Mouse (Mus musculus) myocyte (in vitro differentiated cells): ENCODE measurements around the gene Cnn1. TPM values are rescaled to one million over a fixed set of nuclear protein-coding genes. Genes with fewer than 3 reads are reported as not detected.

Experiments
- H3K27me3 ChIP-seq: one replicate; pipeline ENCODE4 v1.6.1; 2011; ENCODE audit not compliant: control insufficient read depth, insufficient read depth, insufficient read length
- H3K36me3 ChIP-seq: one replicate; pipeline ENCODE4 v1.6.1; 2011; ENCODE audit not compliant: control insufficient read depth, insufficient read depth
- H3K4me2 ChIP-seq: one replicate; pipeline ENCODE4 v1.6.1; 2011; ENCODE audit warnings: low read depth, control low read depth
- H3K4me3 ChIP-seq: one replicate; pipeline ENCODE4 v1.5.1; 2011; ENCODE audit warnings: mild to moderate bottlenecking, control low read depth, moderate library complexity
- H3K79me2 ChIP-seq: one replicate; pipeline ENCODE4 v1.6.1; 2011; ENCODE audit not compliant: control insufficient read depth, insufficient read depth
- H3ac ChIP-seq: one replicate; pipeline ENCODE4 v1.6.1; 2011; ENCODE audit not compliant: control insufficient read depth, insufficient read length
- CEBPB ChIP-seq: IDR thresholded peaks from 2 replicates; pipeline ENCODE4 v1.6.1; 2011; ENCODE audit warnings: mild to moderate bottlenecking, moderate library complexity; ENCODE audit not compliant: poor library complexity, insufficient read depth, severe bottlenecking
- E2F4 ChIP-seq: IDR thresholded peaks from one replicate; pipeline ENCODE4 v1.6.1; 2011; ENCODE audit warnings: mild to moderate bottlenecking, control low read depth, moderate library complexity; ENCODE audit not compliant: insufficient read depth
- MAX ChIP-seq: IDR thresholded peaks from one replicate; pipeline ENCODE4 v1.6.1; 2011; ENCODE audit warnings: low read depth, mild to moderate bottlenecking, control low read depth
- MYOD1 ChIP-seq, 3 experiments: IDR thresholded peaks; one replicate each; pipeline ENCODE4 v1.6.1; 2011; ENCODE audit warnings: control low read depth in 2 of 3, low read depth in 2 of 3, mild to moderate bottlenecking in 2 of 3, moderate library complexity in 1 of 3; ENCODE audit not compliant: insufficient read length in 2 of 3, control insufficient read depth in 1 of 3
- MYOG ChIP-seq, 3 experiments: IDR thresholded peaks; one replicate each; pipeline ENCODE4 v1.6.1; 2011; ENCODE audit warnings: control low read depth in 2 of 3, low read depth in 2 of 3, mild to moderate bottlenecking in 2 of 3; ENCODE audit not compliant: insufficient read length in 2 of 3, control insufficient read depth in 1 of 3, insufficient read depth in 1 of 3
- POLR2A ChIP-seq: IDR thresholded peaks from one replicate; pipeline ENCODE4 v1.6.1; 2011; ENCODE audit warnings: low read depth, mild to moderate bottlenecking, control low read depth, moderate library complexity; ENCODE audit not compliant: insufficient read length
- POLR2AphosphoS2 ChIP-seq: IDR thresholded peaks from one replicate; pipeline ENCODE4 v1.6.1; 2011; ENCODE audit warnings: low read depth, control low read depth; ENCODE audit not compliant: insufficient read length
- REST ChIP-seq: IDR thresholded peaks from one replicate; pipeline ENCODE4 v1.6.1; 2011; ENCODE audit warnings: mild to moderate bottlenecking, control low read depth, moderate library complexity; ENCODE audit not compliant: insufficient read depth, insufficient read length
- SRF ChIP-seq: IDR thresholded peaks from one replicate; pipeline ENCODE4 v1.6.1; 2011; ENCODE audit warnings: low read depth; ENCODE audit not compliant: control insufficient read depth, insufficient read length
- TCF12 ChIP-seq: IDR thresholded peaks from one replicate; pipeline ENCODE4 v1.6.1; 2011; ENCODE audit warnings: mild to moderate bottlenecking, control low read depth; ENCODE audit not compliant: poor library complexity, insufficient read depth, severe bottlenecking
- TCF3 ChIP-seq: IDR thresholded peaks from one replicate; pipeline ENCODE4 v1.6.1; 2011; ENCODE audit warnings: low read depth, control low read depth; ENCODE audit not compliant: insufficient read length
- USF1 ChIP-seq: IDR thresholded peaks from one replicate; pipeline ENCODE4 v1.6.1; 2011; ENCODE audit warnings: low read depth, mild to moderate bottlenecking, control low read depth, moderate library complexity
- polyA plus RNA-seq: library from polyadenylated mRNA; unstranded; fragments of >200 nt; fragmentation: generic; extraction: Trizol; gene quantifications from one replicate; pipeline ENCODE4 v1.2.1, GENCODE M21; 2012; ENCODE audit warnings: missing spikeins

Gene Cnn1
- polyA plus RNA-seq, 1 experiment, result 7.1 TPM

DNA sequence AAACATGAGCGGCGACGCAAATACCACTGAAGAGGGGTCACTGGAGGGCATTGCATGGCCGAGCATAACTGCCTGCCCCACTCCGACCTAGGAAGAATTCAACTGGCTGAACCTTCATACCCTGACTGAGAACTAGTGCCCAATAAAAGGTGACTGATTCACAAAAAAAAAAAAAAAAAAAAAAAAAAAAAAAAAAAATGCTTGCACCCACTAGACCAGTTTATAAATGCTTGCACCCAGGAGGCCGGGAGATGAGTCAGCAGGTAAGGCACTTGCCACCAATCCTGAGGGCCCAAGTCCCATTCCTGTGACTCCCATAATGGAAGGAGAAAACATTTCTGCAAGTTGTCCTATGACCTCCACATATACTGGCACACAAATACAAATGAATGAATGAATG is 6.3 kb upstream of the Cnn1 start:
- TF ChIP-seq CEBPB (no peak), MYOG (IDR thresholded peaks at IDR 0.05; ENCODE audit: control insufficient read depth in 1 of 3, insufficient read depth in 1 of 3, insufficient read length in 2 of 3, low read depth in 2 of 3) (no peak), MAX (no peak), TCF12 (no peak), POLR2A (no peak), TCF3 (no peak), MYOD1 (IDR thresholded peaks at IDR 0.05; ENCODE audit: control insufficient read depth in 1 of 3, insufficient read length in 2 of 3, low read depth in 2 of 3) (no peak), REST (no peak), E2F4 (no peak)
- Histone ChIP-seq H3K27me3 (no peaks in the 10 kb centered on the region), H3K36me3 (no peaks in the 10 kb centered on the region), H3K4me3 (no peak overlapping the region), H3K4me2 (no peak overlapping the region), H3K79me2 (no peaks in the 10 kb centered on the region), H3ac (no peak overlapping the region)

DNA sequence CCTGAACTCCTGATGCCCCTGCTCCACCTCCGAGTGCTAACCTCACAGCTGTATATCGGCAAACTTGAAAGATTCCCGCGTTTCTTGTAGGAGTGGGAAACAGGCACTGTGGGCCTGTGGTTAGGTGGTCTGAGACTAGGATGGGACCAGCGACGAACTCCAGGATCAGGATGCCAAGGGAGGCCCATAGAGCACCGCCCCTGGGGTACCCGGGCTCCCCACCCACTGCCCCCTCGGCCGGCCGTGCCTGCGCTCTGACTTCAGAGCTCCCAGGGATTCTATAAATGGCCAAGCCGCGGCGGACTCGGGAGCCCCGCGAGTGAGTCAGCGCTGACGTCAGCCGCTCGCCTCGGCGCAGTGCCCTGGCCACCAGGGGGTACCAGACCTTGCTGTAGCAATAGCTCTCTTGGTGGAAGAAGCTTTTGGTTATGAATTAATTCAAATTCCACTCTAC is 3.1 kb upstream of the Cnn1 start:
- H3K4me3 ChIP-seq, result peak overlapping the region; percentile 3

DNA sequence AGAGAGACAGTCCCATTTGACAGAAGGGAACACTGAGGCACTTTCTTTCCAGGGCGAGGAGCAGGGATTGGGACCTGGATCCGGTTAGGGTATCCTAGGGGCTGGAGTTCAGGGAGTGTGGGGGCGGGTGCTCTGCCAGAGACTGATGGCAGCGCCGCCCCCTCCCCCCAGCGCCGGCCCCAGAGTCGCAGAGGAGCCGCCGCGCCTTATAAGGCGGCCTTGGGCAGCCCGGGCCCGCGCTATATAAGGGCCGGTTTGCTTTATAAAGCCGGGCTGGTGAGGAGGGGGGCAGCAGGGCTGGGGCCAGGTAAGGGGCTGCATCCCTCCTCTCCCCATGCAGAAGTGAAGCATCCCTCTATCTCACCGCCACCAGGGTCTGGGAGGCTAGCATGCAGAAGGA is 906 bp downstream of the Cnn1 start:
- H3K4me3 ChIP-seq, result no peak overlapping the region
- peak overlapping the region; percentile 45 for H3K4me2 ChIP-seq
- TF ChIP-seq SRF (peak; percentile 57), E2F4 (no peak), POLR2AphosphoS2 (no peak)
- H3K27me3 ChIP-seq, result no peaks in the 10 kb centered on the region
- H3K79me2 ChIP-seq, result no peaks in the 10 kb centered on the region
- H3ac ChIP-seq, result no peak overlapping the region
- no peaks in the 10 kb centered on the region for H3K36me3 ChIP-seq

More for the DNA sequence above, 3.1 kb upstream of the Cnn1 start:
- peak overlapping the region; percentile 59 for H3K4me2 ChIP-seq
- H3K27me3 ChIP-seq, result no peaks in the 10 kb centered on the region
- no peaks in the 10 kb centered on the region for H3K79me2 ChIP-seq
- H3ac ChIP-seq, result no peak overlapping the region
- no peak for TF ChIP-seq POLR2AphosphoS2
- TF ChIP-seq CEBPB, result no peak
- peak; percentile 47 for TF ChIP-seq SRF
- TF ChIP-seq POLR2A, result no peak
- H3K36me3 ChIP-seq, result no peaks in the 10 kb centered on the region

- Histone ChIP-seq H3K27me3 (no peaks in the 10 kb centered on the region), H3K36me3 (peaks cover 3% of the 10 kb centered on the region), H3K79me2 (no peaks in the 10 kb centered on the region), H3K4me3 (no peak overlapping the region), H3K4me2 (no peak overlapping the region), H3ac (no peak overlapping the region)
- TF ChIP-seq TCF3 (no peak), REST (no peak), SRF (no peak), MYOD1 (IDR thresholded peaks at IDR 0.05; ENCODE audit: control insufficient read depth in 1 of 3, insufficient read length in 2 of 3, low read depth in 2 of 3) (no peak), MAX (no peak), TCF12 (no peak), E2F4 (no peak), USF1 (no peak), POLR2AphosphoS2 (no peak), MYOG (IDR thresholded peaks at IDR 0.05; ENCODE audit: control insufficient read depth in 1 of 3, insufficient read depth in 1 of 3, insufficient read length in 2 of 3, low read depth in 2 of 3) (no peak), CEBPB (no peak), POLR2A (no peak)
These were observed 9.2 kb downstream of the Cnn1 start for GRCm38 (mm10) chr9:22108194-22108593.

- H3K79me2 ChIP-seq, result peaks cover 14% of the 10 kb centered on the region
- no peak for TF ChIP-seq MYOD1 (IDR thresholded peaks at IDR 0.05; ENCODE audit: control insufficient read depth in 1 of 3, insufficient read length in 2 of 3, low read depth in 2 of 3)
- TF ChIP-seq MAX, result no peak
- no peak for TF ChIP-seq MYOG (IDR thresholded peaks at IDR 0.05; ENCODE audit: control insufficient read depth in 1 of 3, insufficient read depth in 1 of 3, insufficient read length in 2 of 3, low read depth in 2 of 3)
- no peak for TF ChIP-seq TCF12
- no peak for TF ChIP-seq TCF3
- peak overlapping the region; percentile 70 for H3K4me2 ChIP-seq
- H3ac ChIP-seq, result no peak overlapping the region
- peaks cover 7% of the 10 kb centered on the region for H3K36me3 ChIP-seq
- H3K27me3 ChIP-seq, result peaks cover 9% of the 10 kb centered on the region
- H3K4me3 ChIP-seq, result peak overlapping the region; percentile 44
These were observed 16.6 kb downstream of the Cnn1 start for GRCm38 (mm10) chr9:22115635-22116034.
